Mouse (Mus musculus) adrenal gland, postnatal 10 days (tissue): ENCODE measurements around the gene Lrrc46. TPM values are rescaled to one million over a fixed set of nuclear protein-coding genes. Genes with fewer than 3 reads are reported as not detected.

Experiments used
- DNase-seq: peaks from one replicate; pipeline ENCODE4 v3.0.0; 2021; ENCODE audit warnings: mixed read lengths
- total RNA-seq, 2 experiments: library from RNA; stranded (reverse); gene quantifications; 2 replicates each; pipeline ENCODE4 v1.2.3; 2021

The Lrrc46 gene
- total RNA-seq, 2 experiments from 2014 or later, result 1.0 to 1.1 TPM

DNA sequence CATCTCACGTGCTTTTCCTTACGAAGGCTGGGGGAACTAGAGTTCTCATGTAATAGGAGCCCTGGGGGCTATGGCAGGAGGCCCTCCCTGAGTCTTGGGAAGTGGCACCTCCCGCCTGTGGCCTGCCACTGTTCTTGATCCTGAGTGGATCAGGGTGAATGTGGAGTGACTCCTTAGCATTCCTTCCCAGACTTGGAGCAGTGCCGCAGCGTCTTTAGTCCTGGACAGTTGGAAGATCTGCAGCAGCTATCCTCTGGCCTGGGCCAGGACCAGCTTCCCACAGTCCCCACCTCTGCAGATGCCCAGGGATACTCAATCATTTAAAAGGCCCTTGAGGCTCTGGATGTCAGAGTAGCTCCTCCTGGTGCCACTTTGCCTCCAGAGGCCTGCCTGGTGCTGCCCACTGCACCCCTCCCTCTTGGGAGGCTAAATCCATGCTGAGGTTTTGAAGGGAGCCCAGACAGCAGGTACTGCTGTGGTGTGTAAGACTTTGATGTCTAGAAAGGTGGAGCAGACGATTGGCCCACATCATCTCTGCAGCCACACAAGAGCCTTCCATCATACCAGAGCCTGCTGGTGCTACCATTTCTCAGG, 8.4 kb upstream of the Lrrc46 start:
- DNase-seq, result no peak

GRCm38 (mm10) chr11:97048090-97048650, 7.0 kb upstream of the Lrrc46 start:
- DNase-seq, result peak; percentile 72

DNA sequence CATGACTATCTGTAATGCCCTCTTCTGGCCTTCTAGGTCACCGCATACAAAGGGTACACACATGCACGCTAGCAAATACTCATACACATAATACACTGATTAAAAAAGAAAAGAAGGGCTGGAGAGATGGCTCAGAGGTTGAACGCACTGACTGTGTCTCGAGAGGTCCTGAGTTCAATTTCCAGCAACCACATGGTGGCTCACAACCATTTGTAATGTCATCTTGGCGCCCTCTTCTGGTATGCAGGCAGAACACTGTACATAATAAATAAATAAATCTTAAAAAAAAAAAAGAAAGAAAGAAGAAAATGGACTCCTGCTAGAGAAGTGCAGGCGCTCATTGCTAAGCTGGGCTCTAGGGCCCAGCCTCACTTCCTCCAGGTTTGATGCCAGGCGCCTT, 4.7 kb upstream of the Lrrc46 start:
- no peak for DNase-seq

DNA sequence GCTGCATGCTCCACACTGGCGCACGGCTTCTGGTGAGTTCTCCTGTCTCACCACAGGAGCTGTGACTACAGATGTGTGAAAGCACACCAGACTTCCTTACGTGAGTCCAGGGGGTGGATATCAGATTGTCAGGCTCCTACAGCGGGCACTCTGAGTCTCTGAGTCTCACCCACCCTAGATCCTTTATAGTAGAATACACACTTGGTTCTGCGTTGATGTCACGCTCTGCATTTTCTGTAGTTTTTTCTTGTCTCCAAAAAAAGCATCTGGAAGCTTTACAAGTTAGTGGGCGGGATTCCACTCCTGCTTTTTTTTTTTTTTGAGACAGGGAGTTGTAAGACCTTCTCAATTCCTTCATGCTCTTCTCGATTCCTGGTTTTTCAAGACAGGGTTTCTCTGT, 3.7 kb upstream of the Lrrc46 start:
- DNase-seq, result no peak

DNA sequence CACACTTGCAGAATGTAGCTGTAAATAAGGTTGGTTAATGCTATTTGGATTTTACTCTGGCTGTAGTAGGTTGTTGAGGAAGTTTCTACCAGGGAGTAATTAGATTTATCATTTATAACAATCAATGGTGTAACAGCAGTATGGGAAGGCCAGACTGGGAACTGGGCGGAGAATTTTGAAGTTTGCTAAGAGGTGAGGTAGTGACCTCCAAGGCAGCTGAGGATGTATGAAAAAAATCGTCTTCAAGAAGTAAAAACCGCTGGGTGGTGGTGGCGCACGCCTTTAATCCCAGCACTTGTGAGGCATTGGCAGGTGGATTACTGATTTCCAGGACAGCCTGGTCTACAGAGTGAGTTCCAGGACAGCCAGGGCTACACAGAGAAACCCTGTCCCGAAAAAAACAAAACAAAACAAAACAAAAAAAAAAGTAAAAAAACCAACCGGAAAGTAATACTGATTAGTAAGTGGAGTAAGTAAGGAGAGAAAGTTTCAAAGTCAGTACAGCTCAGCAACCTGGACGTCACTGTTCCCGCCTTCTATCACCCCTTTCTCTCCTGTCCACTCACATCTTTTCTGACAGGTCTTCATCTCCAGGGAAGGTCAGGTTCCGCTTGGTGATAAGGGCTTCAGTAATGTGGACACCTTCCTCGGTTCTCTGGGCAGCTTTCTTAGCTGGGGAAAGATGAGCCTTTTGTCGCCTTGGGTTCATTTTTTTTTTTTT, 746 bp downstream of the Lrrc46 start:
- DNase-seq, result no peak

DNA sequence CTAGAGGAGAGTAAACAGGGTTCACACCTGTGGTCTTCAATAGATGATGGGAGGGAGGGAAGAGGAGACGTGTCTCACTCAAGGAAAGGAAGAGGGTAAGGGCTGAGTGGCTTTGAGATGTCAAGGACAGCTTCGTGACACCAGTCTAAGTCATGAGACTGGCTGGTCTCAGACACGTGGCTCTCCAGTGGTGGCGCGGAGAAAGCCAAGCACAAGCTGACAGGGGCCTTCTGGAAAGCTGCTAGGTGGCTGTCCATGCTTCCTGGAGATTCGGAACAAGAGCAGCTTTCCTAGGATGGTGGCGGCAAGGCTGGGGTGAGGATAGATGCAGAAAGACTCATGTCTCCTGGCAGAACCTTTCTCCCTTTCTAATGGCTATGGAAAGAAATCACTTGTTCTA, 2.3 kb downstream of the Lrrc46 start:
- DNase-seq, result peak; percentile 41

- DNase-seq, result no peak
These were observed 5.1 kb downstream of the Lrrc46 start for GRCm38 (mm10) chr11:97036141-97036540.

DNA sequence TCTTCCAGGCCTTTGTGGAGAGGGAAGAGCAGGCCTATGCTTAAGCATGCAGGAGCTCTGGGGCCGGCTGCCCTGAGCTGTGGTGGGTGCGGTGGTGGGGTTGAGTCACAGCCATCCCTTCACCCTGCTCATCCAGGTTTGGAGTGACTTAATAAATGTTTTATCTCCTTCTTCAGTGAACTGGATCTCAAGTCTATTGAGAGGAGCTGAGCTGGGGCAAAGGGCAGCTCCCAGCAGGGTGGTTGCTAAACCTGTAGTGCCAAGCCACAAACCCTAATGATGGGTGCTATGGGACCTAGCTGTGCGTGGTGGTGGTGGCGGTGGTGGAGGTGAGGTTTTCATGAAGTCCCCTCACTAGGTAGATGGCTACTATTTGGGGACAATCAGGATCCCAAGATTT, 7.4 kb downstream of the Lrrc46 start:
- no peak for DNase-seq

GRCm38 (mm10) chr11:97032499-97032898, 8.7 kb downstream of the Lrrc46 start:
- DNase-seq, result no peak

DNA sequence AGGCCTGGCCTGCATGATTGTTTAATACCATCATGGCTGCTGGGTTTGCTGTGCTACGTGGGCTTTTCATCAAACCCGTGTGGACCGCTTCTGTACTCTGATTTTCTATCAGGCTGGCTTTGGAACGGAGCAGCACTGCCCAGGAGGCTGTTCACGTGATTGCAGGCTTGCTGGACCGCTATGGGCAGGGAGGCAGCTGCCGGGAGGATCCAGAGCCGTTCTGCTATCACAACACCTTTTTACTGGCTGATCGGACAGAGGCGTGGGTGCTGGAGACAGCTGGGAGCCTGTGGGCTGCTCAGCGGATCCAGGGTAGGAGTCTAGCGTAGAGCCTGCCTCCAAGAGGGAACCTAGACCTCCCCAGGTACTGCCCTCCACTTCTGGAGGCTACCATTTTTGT, 9.2 kb downstream of the Lrrc46 start:
- no peak for DNase-seq

DNA sequence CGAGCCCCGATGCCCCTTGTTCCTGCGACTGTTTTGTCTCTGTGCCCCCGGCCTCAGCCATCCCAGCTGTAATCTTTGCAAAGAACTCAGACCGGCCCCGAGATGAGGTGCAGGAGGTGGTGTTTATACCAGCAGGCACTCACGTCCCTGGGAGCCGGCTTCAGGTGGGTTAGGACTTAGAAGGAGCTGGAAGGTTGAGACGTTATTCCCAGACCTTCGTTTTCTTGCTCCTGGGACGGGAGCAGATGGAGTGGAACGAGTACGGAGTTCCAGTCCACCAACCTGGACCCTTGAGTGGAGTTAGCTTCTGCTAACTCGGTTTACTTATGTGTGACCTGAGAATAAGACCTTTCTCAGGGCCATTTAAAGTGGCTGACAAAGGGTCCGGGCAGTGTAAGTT, 10.8 kb downstream of the Lrrc46 start:
- no peak for DNase-seq

GRCm38 (mm10) chr11:97029686-97030417, 11.4 kb downstream of the Lrrc46 start, which contains the start of gene Scrn2:
Gene Scrn2, plus strand, starts transcription at chr11:97029938.
- DNase-seq, result peak; percentile 91

DNA sequence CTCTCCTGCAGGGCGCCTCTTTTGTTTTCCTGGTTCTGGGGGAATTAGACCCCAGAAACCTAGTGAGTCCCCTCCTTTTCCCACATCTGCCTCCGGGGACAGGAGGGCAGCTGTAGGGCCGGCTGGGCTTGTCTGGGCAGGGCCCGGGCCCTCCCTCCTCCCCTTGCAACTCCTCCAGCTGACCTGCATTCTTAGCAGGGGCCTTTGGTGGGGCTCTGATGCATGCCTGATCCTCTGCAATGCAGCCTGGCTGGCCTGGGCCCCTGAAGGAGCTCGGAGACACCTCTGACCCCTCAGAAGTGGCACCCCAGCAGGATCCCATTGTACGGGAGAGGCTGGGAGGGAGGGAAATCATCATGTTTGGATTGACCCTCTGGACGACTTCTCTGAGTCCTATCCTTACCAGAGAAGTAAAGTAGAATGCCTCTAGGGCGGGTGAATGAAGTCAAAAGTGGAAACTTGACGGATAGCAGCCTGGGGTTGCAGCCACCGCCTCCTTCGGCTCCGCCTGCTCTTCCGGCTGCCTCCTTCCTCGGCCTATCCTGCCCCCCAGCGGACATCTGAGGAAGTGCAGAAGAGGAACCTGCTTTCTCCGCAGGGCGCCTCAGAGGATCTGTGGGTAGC, 15.4 kb downstream of the Lrrc46 start:
- peak; percentile 92 for DNase-seq

GRCm38 (mm10) chr11:97024977-97025376, 16.2 kb downstream of the Lrrc46 start:
- DNase-seq, result peak; percentile 70

DNA sequence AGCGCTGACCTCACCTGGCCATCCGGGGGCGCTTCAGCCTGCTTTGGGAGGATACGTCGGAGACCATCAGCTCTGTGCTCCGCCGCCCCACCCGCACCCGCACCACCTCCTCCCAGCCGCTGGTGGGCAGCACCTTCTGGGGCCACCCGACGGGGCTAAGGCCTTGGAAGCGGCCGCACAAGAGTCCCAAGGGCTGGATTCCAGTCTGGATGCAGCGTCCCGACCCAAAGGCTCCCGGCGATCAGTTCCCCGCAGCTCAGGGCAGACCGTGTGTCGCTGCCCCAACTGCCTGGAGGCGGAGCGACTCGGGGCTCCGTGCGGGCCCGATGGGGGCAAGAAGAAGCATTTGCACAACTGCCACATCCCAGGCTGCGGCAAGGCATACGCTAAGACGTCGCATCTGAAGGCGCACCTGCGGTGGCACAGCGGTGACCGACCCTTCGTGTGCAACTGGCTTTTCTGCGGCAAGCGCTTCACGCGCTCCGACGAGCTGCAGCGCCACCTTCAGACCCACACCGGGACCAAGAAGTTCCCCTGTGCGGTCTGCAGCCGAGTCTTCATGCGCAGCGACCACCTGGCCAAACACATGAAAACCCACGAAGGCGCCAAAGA, 19.2 kb downstream of the Lrrc46 start:
- DNase-seq, result peak; percentile 82

DNA sequence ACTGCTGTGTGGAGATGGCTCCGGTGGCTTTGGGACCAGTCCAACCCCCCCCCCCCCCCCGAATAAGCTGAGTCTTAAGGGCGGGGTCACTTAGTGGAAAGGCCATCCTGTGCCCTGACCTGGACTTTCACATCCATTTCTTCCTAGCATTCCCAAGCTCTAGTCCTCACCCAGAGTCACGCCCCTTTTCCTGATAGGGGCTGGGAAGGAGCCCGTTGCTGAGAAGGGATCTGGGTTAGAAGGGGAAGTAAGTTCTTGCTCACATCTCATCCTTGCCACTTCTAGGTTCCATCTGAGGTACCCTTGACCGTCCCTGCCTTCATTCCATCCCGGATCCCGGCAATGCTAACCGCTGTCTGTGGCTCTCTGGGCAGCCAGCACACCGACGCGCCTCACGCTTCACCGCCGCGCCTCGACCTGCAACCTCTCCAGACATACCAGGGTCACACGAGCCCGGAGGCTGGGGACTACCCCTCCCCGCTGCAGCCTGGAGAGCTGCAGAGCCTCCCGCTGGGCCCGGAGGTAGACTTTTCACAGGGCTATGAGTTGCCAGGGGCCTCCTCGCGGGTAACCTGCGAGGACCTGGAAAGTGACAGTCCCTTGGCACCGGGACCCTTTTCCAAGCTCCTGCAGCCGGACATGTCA, 20.0 kb downstream of the Lrrc46 start:
- peak; percentile 12 for DNase-seq

DNA sequence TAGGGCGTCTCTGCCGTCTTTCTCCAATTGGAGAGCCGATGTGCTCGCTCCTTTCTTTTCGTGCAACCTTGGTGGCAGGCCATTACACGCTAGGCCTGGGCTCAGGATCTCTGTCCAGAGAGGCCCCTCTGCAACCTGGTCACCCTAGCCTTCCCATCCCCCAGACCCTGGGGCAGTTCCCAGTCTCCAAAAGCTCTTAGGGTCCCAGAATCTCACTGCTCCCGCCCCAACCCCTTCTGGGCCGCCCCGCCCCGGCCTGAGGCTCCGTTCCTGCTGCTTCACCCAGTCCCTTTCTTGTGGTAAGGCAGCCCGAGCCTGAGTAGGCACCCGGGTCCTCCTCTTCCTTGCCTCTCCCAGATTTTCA, 21.9 kb downstream of the Lrrc46 start:
- DNase-seq, result no peak

GRCm38 (mm10) chr11:97018583-97019344, 22.4 kb downstream of the Lrrc46 start:
- peak; percentile 34 for DNase-seq

- DNase-seq, result peak; percentile 15
These were observed 23.3 kb downstream of the Lrrc46 start for GRCm38 (mm10) chr11:97017696-97018582.
